Mouse (Mus musculus) heart, postnatal 0 days (tissue): ENCODE results near the gene Mapkapk3. TPM values are rescaled to one million over a fixed set of nuclear protein-coding genes. Genes with fewer than 3 reads are reported as not detected.
A peak's percentile ranks its signal among the peaks of the same experiment; 100 is the strongest.

ENCODE experiments used
- ATAC-seq: fragments of 200-750 bp; cut with Nextera tagmentation; 2 replicates; pipeline ENCODE4 v1.8.0; 2017; ENCODE audit warnings: low read depth, moderate number of reproducible peaks, moderate library complexity; ENCODE audit not compliant: insufficient read depth
- DNase-seq: peaks from one replicate; pipeline ENCODE4 v3.0.0-alpha.2; 2016; ENCODE audit warnings: low spot score
- H3K27ac ChIP-seq: fragments of 300-500 bp; sonication (generic); 2 replicates; pipeline ENCODE4 v1.5.1; 2014; ENCODE audit warnings: low read depth, mild to moderate bottlenecking
- H3K27me3 ChIP-seq: fragments of 300-500 bp; sonication (generic); 2 replicates; pipeline ENCODE4 v1.6.1; 2014; ENCODE audit warnings: low read length, mixed read lengths; ENCODE audit not compliant: control insufficient read depth, insufficient read depth
- H3K36me3 ChIP-seq: fragments of 300-500 bp; sonication (generic); replicated peaks from 2 replicates; pipeline ENCODE4 v1.6.1; 2014; ENCODE audit warnings: low read length, mixed read lengths; ENCODE audit not compliant: control insufficient read depth, insufficient read depth
- H3K4me1 ChIP-seq: fragments of 300-500 bp; sonication (generic); 2 replicates; pipeline ENCODE4 v1.6.1; 2014; ENCODE audit warnings: antibody characterized with exemption; ENCODE audit not compliant: control insufficient read depth, insufficient read depth
- H3K4me2 ChIP-seq: fragments of 300-500 bp; sonication (generic); 2 replicates; pipeline ENCODE4 v1.6.1; 2014; ENCODE audit warnings: low read depth, mild to moderate bottlenecking, low read length, moderate library complexity
- H3K4me3 ChIP-seq: fragments of 300-500 bp; sonication (generic); 2 replicates; pipeline ENCODE4 v1.5.1; 2014; ENCODE audit warnings: low read depth, low read length
- H3K9ac ChIP-seq: fragments of 300-500 bp; sonication (generic); replicated peaks from 2 replicates; pipeline ENCODE4 v1.6.1; 2014; ENCODE audit warnings: low read depth, low read length, mixed read lengths
- H3K9me3 ChIP-seq: fragments of 300-500 bp; sonication (generic); replicated peaks from 2 replicates; pipeline ENCODE4 v1.6.1; 2016; ENCODE audit warnings: low read length; ENCODE audit not compliant: control insufficient read depth
- CTCF ChIP-seq: IDR thresholded peaks from 2 replicates; pipeline ENCODE4 v1.5.1; 2016; ENCODE audit warnings: antibody characterized with exemption, control low read depth, low read depth
- EP300 ChIP-seq: IDR thresholded peaks from 2 replicates; pipeline ENCODE4 v1.6.1; 2016; ENCODE audit warnings: antibody characterized with exemption, low read depth
- WGBS: fragments of 180-500 bp; shearing (Covaris S2); extraction: QIAGEN DNeasy Blood & Tissue Kit; methylation state at CpG from one replicate; pipeline ENCODE4 v1.1.7; 2014; 5-methylcytosine and 5-hydroxymethylcytosine counted together
- polyA plus RNA-seq: library from polyadenylated mRNA; unstranded; fragments of >200 nt; fragmentation: Nextera tagmentation; extraction: Ambion mirVana; gene quantifications from 2 replicates; pipeline ENCODE4 v1.2.1, GENCODE M21; 2015
- total RNA-seq: library from RNA; depleted of rRNA; stranded (reverse); fragments of >200 nt; gene quantifications from 2 replicates; pipeline ENCODE4 v1.2.3, GENCODE M21; 2014; ENCODE audit warnings: low replicate concordance

Gene Mapkapk3
- total and polyA plus RNA-seq, 2 experiments from 2014 or later = 14.8 to 15.1 TPM

DNA sequence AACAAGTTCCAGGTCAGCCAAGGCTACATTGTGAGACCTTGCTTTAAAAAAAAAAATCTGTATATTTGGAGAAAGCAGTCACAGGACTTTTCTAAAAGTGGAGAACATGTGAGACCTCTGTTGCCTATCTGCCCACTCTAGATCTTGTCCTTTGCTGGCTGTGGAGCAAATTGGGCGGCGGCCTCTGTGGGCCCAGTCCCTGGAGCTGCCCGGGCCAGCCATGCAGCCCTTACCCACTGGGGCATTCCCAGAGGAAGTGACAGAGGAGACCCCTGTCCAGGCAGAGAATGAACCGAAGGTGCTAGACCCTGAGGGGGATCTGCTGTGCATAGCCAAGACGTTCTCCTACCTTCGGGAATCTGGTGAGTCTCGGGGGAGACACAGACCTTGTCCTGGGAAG, 10.1 kb upstream of the Mapkapk3 start:
- DNase-seq = no peak
- Histone ChIP-seq H3K4me1 (peaks cover 35% of the 10 kb centered on the region), H3K9me3 (no peaks in the 10 kb centered on the region), H3K9ac (peak overlapping the region; percentile 83; the same call in 1 of the 2 replicates), H3K4me2 (peak overlapping the region; percentile 89), H3K27ac (peak overlapping the region; percentile 94), H3K27me3 (no peaks in the 10 kb centered on the region), H3K4me3 (peak overlapping the region; percentile 77), H3K36me3 (peaks cover 23% of the 10 kb centered on the region)
- no peak for TF ChIP-seq CTCF
- TF ChIP-seq EP300 = 0 out of 2 replicates have a peak, but pooled peaks have one; percentile 53
- ATAC-seq = no peak
- WGBS = 57% methylated on average over 7 of the region's 7 CpGs

DNA sequence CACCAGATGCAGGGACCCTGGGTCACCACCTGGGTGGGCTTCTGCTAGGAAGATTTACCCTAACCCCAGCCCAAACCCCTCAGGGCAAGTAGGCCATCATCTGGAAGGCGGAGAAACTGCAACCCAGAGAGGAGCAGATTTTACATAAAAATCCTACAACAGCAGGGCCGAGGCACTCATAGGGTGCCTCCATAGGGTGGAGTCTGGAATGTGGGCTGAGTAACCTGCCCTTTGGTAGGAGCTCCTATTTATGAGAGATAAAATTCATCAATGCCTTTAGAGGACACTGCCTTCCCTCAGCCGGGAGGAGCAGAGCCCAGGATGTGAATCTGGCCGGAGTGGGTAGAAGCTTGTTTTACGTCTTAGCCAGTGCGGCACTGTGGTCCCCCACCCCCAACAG, 9.2 kb upstream of the Mapkapk3 start:
- H3K4me3 ChIP-seq = peak overlapping the region; percentile 77
- ATAC-seq (no peak), DNase-seq (no peak)
- H3K27ac ChIP-seq = peak overlapping the region; percentile 94
- peaks cover 23% of the 10 kb centered on the region for H3K36me3 ChIP-seq
- peaks cover 35% of the 10 kb centered on the region for H3K4me1 ChIP-seq
- TF ChIP-seq EP300 (no peak), CTCF (0 out of 2 replicates have a peak, but pooled peaks have one; percentile 4)
- 55% methylated on average over 6 of the region's 6 CpGs for WGBS
- H3K9ac ChIP-seq = peak overlapping the region; percentile 83
- H3K4me2 ChIP-seq = peak overlapping the region; percentile 89
- H3K27me3 ChIP-seq = no peaks in the 10 kb centered on the region
- H3K9me3 ChIP-seq = no peaks in the 10 kb centered on the region

DNA sequence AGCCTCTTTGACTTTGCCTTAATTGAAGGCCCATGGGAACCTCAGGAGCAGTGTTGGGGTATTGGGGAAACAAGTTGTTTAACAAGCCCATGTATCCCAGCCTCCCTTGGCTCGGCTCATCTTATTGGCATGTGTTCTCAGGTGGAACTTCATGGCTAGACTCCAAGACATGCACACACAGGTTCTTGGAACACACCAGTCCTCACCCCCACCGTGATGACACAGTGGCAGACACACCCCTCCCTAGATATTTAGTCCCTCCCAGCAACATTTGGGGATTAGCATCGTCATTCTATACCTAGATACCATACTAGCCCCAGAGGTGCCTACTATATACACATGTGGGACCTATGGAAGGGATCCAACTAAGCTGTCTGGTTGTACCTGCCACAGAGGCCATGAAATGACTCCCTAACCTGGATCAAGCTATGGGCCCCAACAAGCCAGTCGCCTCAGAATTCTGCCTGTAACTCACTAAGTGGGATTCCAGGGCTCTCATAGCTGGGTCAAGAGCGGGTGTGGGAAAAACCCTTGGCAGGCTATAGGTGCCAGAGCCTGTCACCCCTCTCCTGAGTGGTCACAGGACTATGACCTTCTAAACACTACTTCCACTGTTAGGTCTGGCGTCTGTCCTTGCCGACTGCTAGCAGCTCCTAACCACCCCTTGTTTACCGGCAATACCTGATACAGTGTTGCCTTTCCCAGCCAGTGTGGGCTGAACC, 8.5 kb upstream of the Mapkapk3 start:
- H3K4me2 ChIP-seq = peak overlapping the region; percentile 89
- TF ChIP-seq CTCF (no peak), EP300 (no peak)
- 34% methylated on average over 8 of the region's 8 CpGs for WGBS
- H3K4me1 ChIP-seq = peaks cover 31% of the 10 kb centered on the region
- DNase-seq = peak; percentile 79
- peak overlapping the region; percentile 83 for H3K9ac ChIP-seq
- H3K36me3 ChIP-seq = peaks cover 23% of the 10 kb centered on the region
- ATAC-seq = peak; percentile 40
- H3K4me3 ChIP-seq = peak overlapping the region; percentile 77
- H3K27me3 ChIP-seq = no peaks in the 10 kb centered on the region
- H3K27ac ChIP-seq = peak overlapping the region; percentile 94
- no peaks in the 10 kb centered on the region for H3K9me3 ChIP-seq

DNA sequence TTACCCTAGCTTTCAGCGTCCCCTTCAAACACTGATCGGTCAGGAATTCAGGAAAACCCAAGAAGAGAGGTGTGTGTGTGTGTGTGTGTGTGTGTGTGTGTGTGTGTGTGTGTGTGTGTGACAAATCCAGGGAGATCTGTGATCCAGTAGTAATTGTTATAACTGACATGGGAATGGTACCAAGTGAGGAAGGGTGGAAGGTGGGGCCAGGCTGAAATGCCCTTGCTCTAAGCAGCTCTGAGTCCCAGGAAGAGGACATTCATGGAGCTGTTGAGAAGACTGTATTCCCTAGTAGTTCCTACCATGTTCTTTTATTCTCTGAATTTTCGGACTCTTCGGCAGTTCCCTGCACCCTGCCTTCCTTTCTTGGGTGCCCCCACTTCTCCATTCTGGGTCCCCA, 8.0 kb upstream of the Mapkapk3 start:
- Histone ChIP-seq H3K4me2 (peak overlapping the region; percentile 89), H3K36me3 (peaks cover 23% of the 10 kb centered on the region), H3K9ac (peak overlapping the region; percentile 83), H3K27ac (peak overlapping the region; percentile 94), H3K27me3 (no peaks in the 10 kb centered on the region), H3K9me3 (no peaks in the 10 kb centered on the region), H3K4me1 (peaks cover 26% of the 10 kb centered on the region), H3K4me3 (peak overlapping the region; percentile 77)
- no peak for TF ChIP-seq EP300
- TF ChIP-seq CTCF = no peak
- no peak for DNase-seq
- 64% methylated on average over 4 of the region's 4 CpGs for WGBS
- ATAC-seq = no peak

DNA sequence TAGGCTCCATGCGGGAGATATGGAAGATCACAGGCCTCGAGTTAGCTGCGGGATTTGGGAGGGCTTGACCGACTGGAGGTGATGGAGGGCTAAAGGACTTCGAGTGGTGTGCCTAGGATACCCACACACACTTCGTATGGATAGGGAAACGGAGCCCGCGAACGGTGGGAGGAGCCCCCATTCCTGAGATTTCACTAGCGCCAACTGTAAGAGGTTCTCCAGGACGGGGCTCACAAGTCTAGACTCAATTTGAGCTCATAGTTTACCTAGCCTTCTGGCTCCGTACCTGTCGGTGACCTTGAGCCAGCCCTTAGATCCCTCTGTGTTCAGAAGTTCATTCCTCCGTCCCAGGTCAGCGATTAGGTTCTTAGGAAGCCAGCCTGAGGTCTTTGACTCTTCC, 7.4 kb upstream of the Mapkapk3 start:
- H3K36me3 ChIP-seq = peaks cover 23% of the 10 kb centered on the region
- peaks cover 20% of the 10 kb centered on the region for H3K4me1 ChIP-seq
- no peak for TF ChIP-seq EP300
- no peak for TF ChIP-seq CTCF
- no peak for DNase-seq
- no peaks in the 10 kb centered on the region for H3K27me3 ChIP-seq
- H3K4me3 ChIP-seq = peak overlapping the region; percentile 77
- H3K27ac ChIP-seq = peak overlapping the region; percentile 94
- peak overlapping the region; percentile 83 for H3K9ac ChIP-seq
- no peak for ATAC-seq
- 7% methylated on average over 16 of the region's 16 CpGs for WGBS
- H3K4me2 ChIP-seq = peak overlapping the region; percentile 89
- H3K9me3 ChIP-seq = no peaks in the 10 kb centered on the region
